Mouse (Mus musculus): ENCODE measurements at regions not wholly inside any gene's neighbourhood (a gene's known extent, or its start where the extent isn't known, plus 50 kb on each side); places are given as distances from the start of the nearest gene placed in this dataset.

DNA sequence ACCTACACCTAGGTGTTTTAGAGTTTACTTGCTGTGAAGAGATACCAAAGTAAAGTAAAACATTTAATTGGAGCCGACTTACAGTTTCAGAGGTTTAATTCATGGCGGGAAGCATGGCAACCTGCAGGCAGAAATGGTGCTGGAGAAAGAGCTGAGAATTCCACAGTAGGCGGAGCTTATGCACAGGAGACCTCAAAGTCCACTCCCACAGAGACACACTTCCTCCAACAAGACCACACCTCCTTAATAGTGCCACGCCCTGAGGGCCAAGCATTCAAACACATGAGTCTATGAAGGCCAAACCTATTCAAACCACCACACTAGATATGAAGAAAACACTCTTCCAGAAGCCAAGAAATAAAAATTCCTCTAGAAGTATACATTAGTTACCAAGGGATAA lies 74.3 kb upstream of the Supt20 start:
- TF ChIP-seq CTCF (IDR thresholded peaks at IDR 0.05; ENCODE audit: low read depth) (no peak), EP300 (IDR thresholded peaks at IDR 0.05; ENCODE audit: low read depth) (no peak)
